Mouse (Mus musculus) adrenal gland, adult 2 months (tissue): ENCODE measurements around the gene Medag. TPM values are rescaled to one million over a fixed set of nuclear protein-coding genes. Genes with fewer than 3 reads are reported as not detected.

Experiments used
- polyA plus RNA-seq: library from polyadenylated mRNA; depleted of rRNA; stranded (reverse); fragments of >200 nt; gene quantifications from 2 replicates; pipeline ENCODE4 v1.2.3, GENCODE M21; 2012; rRNA removed
- total RNA-seq, 2 experiments: library from RNA; stranded (reverse); gene quantifications; 2 replicates each; pipeline ENCODE4 v1.2.3; 2021

Gene Medag
- total and polyA plus RNA-seq, 3 experiments, result 3.4 to 8.8 (median 4.1) TPM

Other genes with a start within 250 kb of the Medag start
- gene Uspl1, start 227.4 kb upstream of the Medag start, total RNA-seq, result 10 to 100 TPM; 28.5 to 40.7 TPM
- 3.2 and 4.2 TPM in 2 replicates for gene Uspl1, start 227.4 kb upstream of the Medag start, polyA plus RNA-seq
- 100 to 1,000 TPM; 128 to 135 TPM for gene Hmgb1, start 227.3 kb upstream of the Medag start, total RNA-seq
- 5.1 and 7.5 TPM in 2 replicates for gene Hmgb1, start 227.3 kb upstream of the Medag start, polyA plus RNA-seq
- 10 to 100 TPM; 22.8 to 27.0 TPM for gene Alox5ap, start 147.0 kb upstream of the Medag start, total RNA-seq
- 9.0 and 9.1 TPM in 2 replicates for gene Alox5ap, start 147.0 kb upstream of the Medag start, polyA plus RNA-seq
- gene Tex26, start 27.9 kb downstream of the Medag start, total RNA-seq, result under 1 TPM in 1 of 2 experiments, not detected in 1; 0.31 TPM
- gene Tex26, start 27.9 kb downstream of the Medag start, polyA plus RNA-seq, result not detected in 2 replicates
- gene Wdr95, start 116.9 kb downstream of the Medag start, total RNA-seq, result not detected
- gene Wdr95, start 116.9 kb downstream of the Medag start, polyA plus RNA-seq, result not detected in 2 replicates
- 100 to 1,000 TPM; 116 to 371 TPM for gene Hsph1, start 224.6 kb downstream of the Medag start, total RNA-seq
- 5.1 and 23.5 TPM in 2 replicates for gene Hsph1, start 224.6 kb downstream of the Medag start, polyA plus RNA-seq